Mouse (Mus musculus): ENCODE results near the gene Rptor. TPM values are rescaled to one million over a fixed set of nuclear protein-coding genes. Genes with fewer than 3 reads are reported as not detected.

The Rptor gene
- total and polyA plus RNA-seq, 3 experiments = 19.7 to 32.4 (median 32.1) TPM

GRCm38 (mm10) chr11:119694146-119694860 is 91.6 kb downstream of the Rptor start:
- H3K27ac ChIP-seq = no peak overlapping the region
- peaks cover 5% of the 10 kb centered on the region for H3K4me1 ChIP-seq (ENCODE audit: control insufficient read depth, insufficient read depth, low read length)
- no peak overlapping the region for H3K4me3 ChIP-seq
- H3K9ac ChIP-seq (ENCODE audit: low read depth, low read length) = no peak overlapping the region
- H3K36me3 ChIP-seq (ENCODE audit: control insufficient read depth, insufficient read depth, low read length) = no peaks in the 10 kb centered on the region
- no peak for DNase-seq
- no peak for TF ChIP-seq CTCF (IDR thresholded peaks at IDR 0.05)
- no peak for TF ChIP-seq POLR2A (IDR thresholded peaks at IDR 0.05; ENCODE audit: insufficient read depth, low read depth, low read length)
- WGBS = 80% methylated on average over 10 of the region's 10 CpGs
- H3K27me3 ChIP-seq (ENCODE audit: control insufficient read depth, insufficient read depth, low read length) = no peaks in the 10 kb centered on the region
- H3K79me2 ChIP-seq (replicated peaks; ENCODE audit: control insufficient read depth, insufficient read depth, low read length) = peaks cover 1% of the 10 kb centered on the region
- intact Hi-C loops (cut with DNase I) = no loop called here

- Histone ChIP-seq H3K4me3 (no peak overlapping the region), H3K27me3 (ENCODE audit: control insufficient read depth, insufficient read depth, low read length) (no peaks in the 10 kb centered on the region), H3K27ac (no peak overlapping the region), H3K79me2 (replicated peaks; ENCODE audit: control insufficient read depth, insufficient read depth, low read length) (peaks cover 1% of the 10 kb centered on the region), H3K36me3 (ENCODE audit: control insufficient read depth, insufficient read depth, low read length) (no peaks in the 10 kb centered on the region), H3K4me1 (ENCODE audit: control insufficient read depth, insufficient read depth, low read length) (peaks cover 5% of the 10 kb centered on the region), H3K9ac (ENCODE audit: low read depth, low read length) (no peak overlapping the region)
- 70% methylated on average over 2 of the region's 2 CpGs for WGBS
- TF ChIP-seq POLR2A (IDR thresholded peaks at IDR 0.05; ENCODE audit: insufficient read depth, low read depth, low read length) = no peak
- no peak for TF ChIP-seq CTCF (IDR thresholded peaks at IDR 0.05)
- no peak for TF ChIP-seq EP300 (IDR thresholded peaks at IDR 0.05; ENCODE audit: insufficient read depth, low read depth, low read length)
- intact Hi-C loops (cut with DNase I) = no loop called here
- no peak for DNase-seq
Observed at GRCm38 (mm10) chr11:119696401-119696800, 93.7 kb downstream of the Rptor start.

GRCm38 (mm10) chr11:119705381-119706066 is 102.8 kb downstream of the Rptor start:
- peaks cover 5% of the 10 kb centered on the region; the same call in 1 of the 2 replicates for H3K4me1 ChIP-seq (ENCODE audit: control insufficient read depth, insufficient read depth, low read length)
- no peak for DNase-seq
- TF ChIP-seq EP300 (IDR thresholded peaks at IDR 0.05; ENCODE audit: insufficient read depth, low read depth, low read length) = no peak
- TF ChIP-seq CTCF (IDR thresholded peaks at IDR 0.05) = no peak
- TF ChIP-seq POLR2A (IDR thresholded peaks at IDR 0.05; ENCODE audit: insufficient read depth, low read depth, low read length) = no peak
- H3K27me3 ChIP-seq (ENCODE audit: control insufficient read depth, insufficient read depth, low read length) = no peaks in the 10 kb centered on the region
- 75% methylated on average over 4 of the region's 6 CpGs for WGBS
- peaks cover 3% of the 10 kb centered on the region for H3K79me2 ChIP-seq (replicated peaks; ENCODE audit: control insufficient read depth, insufficient read depth, low read length)
- no peak overlapping the region for H3K4me3 ChIP-seq
- intact Hi-C loops (cut with DNase I) = no loop called here
- no peak overlapping the region for H3K27ac ChIP-seq
- no peak overlapping the region for H3K9ac ChIP-seq (ENCODE audit: low read depth, low read length)
- H3K36me3 ChIP-seq (ENCODE audit: control insufficient read depth, insufficient read depth, low read length) = no peaks in the 10 kb centered on the region

GRCm38 (mm10) chr11:119707259-119707658 is 104.6 kb downstream of the Rptor start:
- intact Hi-C loops (cut with DNase I) = no loop called here
- no peak overlapping the region for H3K9ac ChIP-seq (ENCODE audit: low read depth, low read length)
- TF ChIP-seq POLR2A (IDR thresholded peaks at IDR 0.05; ENCODE audit: insufficient read depth, low read depth, low read length) (no peak), EP300 (IDR thresholded peaks at IDR 0.05; ENCODE audit: insufficient read depth, low read depth, low read length) (no peak), CTCF (IDR thresholded peaks at IDR 0.05) (no peak)
- H3K4me3 ChIP-seq = no peak overlapping the region
- H3K27ac ChIP-seq = no peak overlapping the region
- no peak for DNase-seq
- peaks cover 3% of the 10 kb centered on the region for H3K79me2 ChIP-seq (replicated peaks; ENCODE audit: control insufficient read depth, insufficient read depth, low read length)
- H3K36me3 ChIP-seq (ENCODE audit: control insufficient read depth, insufficient read depth, low read length) = no peaks in the 10 kb centered on the region
- no peaks in the 10 kb centered on the region for H3K27me3 ChIP-seq (ENCODE audit: control insufficient read depth, insufficient read depth, low read length)
- peaks cover 5% of the 10 kb centered on the region; the same call in 1 of the 2 replicates for H3K4me1 ChIP-seq (ENCODE audit: control insufficient read depth, insufficient read depth, low read length)
- WGBS = 91% methylated on average over 1 of the region's 1 CpGs

GRCm38 (mm10) chr11:119709239-119709638 is 106.5 kb downstream of the Rptor start:
- Histone ChIP-seq H3K4me3 (no peak overlapping the region), H3K4me1 (ENCODE audit: control insufficient read depth, insufficient read depth, low read length) (peaks cover 5% of the 10 kb centered on the region; the same call in 1 of the 2 replicates), H3K36me3 (ENCODE audit: control insufficient read depth, insufficient read depth, low read length) (no peaks in the 10 kb centered on the region), H3K27me3 (ENCODE audit: control insufficient read depth, insufficient read depth, low read length) (no peaks in the 10 kb centered on the region), H3K27ac (no peak overlapping the region), H3K79me2 (replicated peaks; ENCODE audit: control insufficient read depth, insufficient read depth, low read length) (peaks cover 3% of the 10 kb centered on the region), H3K9ac (ENCODE audit: low read depth, low read length) (no peak overlapping the region)
- 50% methylated on average over 4 of the region's 4 CpGs for WGBS
- intact Hi-C loops (cut with DNase I) = no loop called here
- DNase-seq = no peak
- no peak for TF ChIP-seq POLR2A (IDR thresholded peaks at IDR 0.05; ENCODE audit: insufficient read depth, low read depth, low read length)
- no peak for TF ChIP-seq EP300 (IDR thresholded peaks at IDR 0.05; ENCODE audit: insufficient read depth, low read depth, low read length)
- TF ChIP-seq CTCF (IDR thresholded peaks at IDR 0.05) = no peak

- peaks cover 8% of the 10 kb centered on the region for H3K4me1 ChIP-seq (ENCODE audit: control insufficient read depth, insufficient read depth, low read length)
- DNase-seq = peak in 1 of 2 experiments; percentile 29
- H3K27ac ChIP-seq = no peak overlapping the region
- 56% methylated on average over 3 of the region's 3 CpGs for WGBS
- no peak overlapping the region for H3K9ac ChIP-seq (ENCODE audit: low read depth, low read length)
- intact Hi-C loops (cut with DNase I) = no loop called here
- no peak overlapping the region for H3K4me3 ChIP-seq
- H3K36me3 ChIP-seq (ENCODE audit: control insufficient read depth, insufficient read depth, low read length) = no peaks in the 10 kb centered on the region
- 0 out of 2 replicates have a peak, but pooled peaks have one; percentile 34 for TF ChIP-seq EP300 (IDR thresholded peaks at IDR 0.05; ENCODE audit: insufficient read depth, low read depth, low read length)
- no peak for TF ChIP-seq POLR2A (IDR thresholded peaks at IDR 0.05; ENCODE audit: insufficient read depth, low read depth, low read length)
- no peak for TF ChIP-seq CTCF (IDR thresholded peaks at IDR 0.05)
- H3K79me2 ChIP-seq (replicated peaks; ENCODE audit: control insufficient read depth, insufficient read depth, low read length) = peaks cover 3% of the 10 kb centered on the region
- no peaks in the 10 kb centered on the region for H3K27me3 ChIP-seq (ENCODE audit: control insufficient read depth, insufficient read depth, low read length)
Observed at GRCm38 (mm10) chr11:119710338-119710737, 107.6 kb downstream of the Rptor start.

All from heart, adult 2 months (tissue).